Mouse (Mus musculus) embryonic facial prominence, embryonic 13.5 days (tissue): ENCODE measurements around the gene Smim4. TPM values are rescaled to one million over a fixed set of nuclear protein-coding genes. Genes with fewer than 3 reads are reported as not detected.

Experiments used
- polyA plus RNA-seq: library from polyadenylated mRNA; unstranded; fragments of >200 nt; fragmentation: Nextera tagmentation; extraction: Ambion mirVana; gene quantifications from 2 replicates; pipeline ENCODE4 v1.2.1, GENCODE M21; 2015

Gene Smim4
- polyA plus RNA-seq, 1 experiment from 2014 or later, result 72.6 TPM

Other genes starting within 250 kb of the Smim4 start
- gene Mustn1, start 249.8 kb downstream of the Smim4 start, polyA plus RNA-seq, result 2.3 and 2.4 TPM in 2 replicates
- gene Itih4, start 242.5 kb downstream of the Smim4 start, polyA plus RNA-seq, result 2.2 TPM in 1 of 2 replicates, not detected in the other
- gene Itih3, start 205.2 kb downstream of the Smim4 start, polyA plus RNA-seq, result 5.5 TPM in 1 of 2 replicates, not detected in the other
- 0.65 TPM in 1 of 2 replicates, not detected in the other for gene Itih1, start 185.7 kb downstream of the Smim4 start, polyA plus RNA-seq
- 15.3 TPM in 2 replicates for gene Nek4, start 177.6 kb downstream of the Smim4 start, polyA plus RNA-seq
- gene Glt8d1, start 127.6 kb downstream of the Smim4 start, polyA plus RNA-seq, result 65.2 and 69.2 TPM in 2 replicates
- gene Spcs1, start 127.3 kb downstream of the Smim4 start, polyA plus RNA-seq, result 409 and 417 TPM in 2 replicates
- 138 and 145 TPM in 2 replicates for gene Pbrm1, start 109.8 kb downstream of the Smim4 start, polyA plus RNA-seq
- gene Gnl3, start 109.8 kb downstream of the Smim4 start, polyA plus RNA-seq, result 125 and 128 TPM in 2 replicates
- gene Nt5dc2, start 2.1 kb upstream of the Smim4 start, polyA plus RNA-seq, result 298 and 330 TPM in 2 replicates
- 27.5 and 34.5 TPM in 2 replicates for gene Stab1, start 39.7 kb upstream of the Smim4 start, polyA plus RNA-seq
- 34.6 and 38.8 TPM in 2 replicates for gene Tnnc1, start 79.4 kb upstream of the Smim4 start, polyA plus RNA-seq
- 415 and 428 TPM in 2 replicates for gene Nisch, start 88.0 kb upstream of the Smim4 start, polyA plus RNA-seq
- 1.2 and 1.3 TPM in 2 replicates for gene Sema3g, start 88.9 kb upstream of the Smim4 start, polyA plus RNA-seq
- 12.4 and 14.3 TPM in 2 replicates for gene Phf7, start 122.4 kb upstream of the Smim4 start, polyA plus RNA-seq
- 90.3 and 93.1 TPM in 2 replicates for gene Bap1, start 122.5 kb upstream of the Smim4 start, polyA plus RNA-seq
- gene Dnah1, start 194.9 kb upstream of the Smim4 start, polyA plus RNA-seq, result 7.9 and 8.1 TPM in 2 replicates
- 41.0 and 41.1 TPM in 2 replicates for gene Capn7, start 207.7 kb upstream of the Smim4 start, polyA plus RNA-seq